Mouse (Mus musculus) stomach, postnatal 0 days (tissue): ENCODE results near the gene Spink4. TPM values are rescaled to one million over a fixed set of nuclear protein-coding genes. Genes with fewer than 3 reads are reported as not detected.

Experiments
- ATAC-seq: fragments of 200-750 bp; cut with Nextera tagmentation; 2 replicates; pipeline ENCODE4 v1.8.0; 2017; ENCODE audit not compliant: low FRiP score, low TSS enrichment
- DNase-seq: peaks from one replicate; pipeline ENCODE4 v3.0.0-alpha.2; 2016; ENCODE audit warnings: low spot score
- H3K27ac ChIP-seq: fragments of 300-500 bp; sonication (generic); replicated peaks from 2 replicates; pipeline ENCODE4 v1.5.1; 2014; ENCODE audit warnings: mild to moderate bottlenecking, control low read depth
- H3K27me3 ChIP-seq: fragments of 300-500 bp; sonication (generic); 2 replicates; pipeline ENCODE4 v1.6.1; 2014; ENCODE audit warnings: low read length; ENCODE audit not compliant: control insufficient read depth, insufficient read depth
- H3K36me3 ChIP-seq: fragments of 300-500 bp; sonication (generic); 2 replicates; pipeline ENCODE4 v1.6.1; 2014; ENCODE audit warnings: low read length, mixed read lengths; ENCODE audit not compliant: control insufficient read depth, insufficient read depth
- H3K4me1 ChIP-seq: fragments of 300-500 bp; sonication (generic); replicated peaks from 2 replicates; pipeline ENCODE4 v1.6.1; 2014; ENCODE audit warnings: antibody characterized with exemption; ENCODE audit not compliant: control insufficient read depth, insufficient read depth
- H3K4me2 ChIP-seq: fragments of 300-500 bp; sonication (generic); replicated peaks from 2 replicates; pipeline ENCODE4 v1.6.1; 2014; ENCODE audit warnings: low read depth, mild to moderate bottlenecking, control low read depth, moderate library complexity
- H3K4me3 ChIP-seq: fragments of 300-500 bp; sonication (generic); 2 replicates; pipeline ENCODE4 v1.5.1; 2014; ENCODE audit warnings: low read depth, low read length, control low read depth
- H3K9ac ChIP-seq: fragments of 300-500 bp; sonication (generic); 2 replicates; pipeline ENCODE4 v1.6.1; 2014; ENCODE audit warnings: mild to moderate bottlenecking, low read length, control low read depth, mixed read lengths
- H3K9me3 ChIP-seq: fragments of 300-500 bp; sonication (generic); 2 replicates; pipeline ENCODE4 v1.6.1; 2016; ENCODE audit warnings: low read length; ENCODE audit not compliant: control insufficient read depth
- CTCF ChIP-seq: IDR thresholded peaks from 2 replicates; pipeline ENCODE4 v1.5.1; 2016; ENCODE audit warnings: antibody characterized with exemption, low read depth, mild to moderate bottlenecking, moderate library complexity
- EP300 ChIP-seq: optimal IDR thresholded peaks from 2 replicates; pipeline ENCODE3; 2016; ENCODE audit warnings: antibody characterized with exemption
- WGBS: fragments of 180-500 bp; shearing (Covaris S2); extraction: QIAGEN DNeasy Blood & Tissue Kit; methylation state at CpG from one replicate; pipeline ENCODE4 v1.1.7; 2014; 5-methylcytosine and 5-hydroxymethylcytosine counted together
- polyA plus RNA-seq: library from polyadenylated mRNA; unstranded; fragments of >200 nt; fragmentation: Nextera tagmentation; extraction: Ambion mirVana; gene quantifications from 2 replicates; pipeline ENCODE4 v1.2.1, GENCODE M21; 2015

The Spink4 gene
- polyA plus RNA-seq, 1 experiment from 2014 or later: 86.9 TPM

DNA sequence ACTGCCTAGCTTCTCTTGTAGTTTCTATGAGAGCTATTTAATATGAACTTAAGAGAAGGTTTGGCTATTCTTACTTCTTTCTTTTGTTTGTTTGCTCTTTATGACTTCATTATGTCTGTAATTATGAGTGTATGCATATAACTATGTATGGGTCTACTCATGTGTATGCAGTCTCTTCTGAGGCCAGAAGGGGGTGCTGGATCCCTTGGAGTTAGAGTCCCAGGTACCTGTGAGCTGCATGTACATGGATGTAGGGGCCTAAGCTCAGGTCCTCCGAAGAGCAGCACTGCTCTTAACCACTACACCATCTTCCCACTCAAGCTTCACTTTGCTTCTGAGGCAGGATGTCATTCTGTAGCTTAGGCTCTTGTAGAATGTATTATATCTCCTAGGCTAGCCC is 33.7 kb downstream of the Spink4 start:
- Histone ChIP-seq H3K4me1 (no peaks in the 10 kb centered on the region), H3K4me2 (no peak overlapping the region), H3K27me3 (no peaks in the 10 kb centered on the region), H3K36me3 (peaks cover 29% of the 10 kb centered on the region), H3K4me3 (no peak overlapping the region), H3K27ac (no peak overlapping the region), H3K9me3 (no peaks in the 10 kb centered on the region), H3K9ac (no peak overlapping the region)
- DNase-seq (no peak), ATAC-seq (no peak)
- WGBS: 88% methylated on average over 1 of the region's 1 CpGs
- TF ChIP-seq EP300: no peak
- TF ChIP-seq CTCF: peak; percentile 60

DNA sequence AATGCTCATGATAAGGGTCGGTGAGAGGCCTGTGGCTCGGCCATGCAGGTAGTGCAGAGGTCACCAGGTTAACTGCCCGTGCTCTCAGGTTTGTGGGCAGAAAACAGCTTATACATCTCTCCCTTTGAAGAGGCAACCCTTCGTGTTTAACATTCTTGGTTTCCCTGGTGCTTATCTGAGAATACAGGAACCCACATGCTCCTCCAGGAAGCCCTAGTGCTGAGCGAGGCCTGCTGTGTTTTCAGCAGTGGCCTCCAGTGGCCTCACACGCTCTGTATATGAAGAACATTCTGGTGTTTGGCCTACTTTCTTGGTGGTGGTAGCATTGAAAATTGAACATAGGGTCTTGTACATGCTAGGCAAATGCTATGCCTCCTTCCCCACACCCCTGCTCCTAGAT is 36.1 kb downstream of the Spink4 start:
- no peak overlapping the region for H3K9ac ChIP-seq
- TF ChIP-seq CTCF (no peak), EP300 (no peak)
- H3K27ac ChIP-seq: no peak overlapping the region
- H3K36me3 ChIP-seq: peaks cover 41% of the 10 kb centered on the region
- H3K9me3 ChIP-seq: no peaks in the 10 kb centered on the region
- no peaks in the 10 kb centered on the region for H3K4me1 ChIP-seq
- ATAC-seq (no peak), DNase-seq (no peak)
- no peak overlapping the region for H3K4me3 ChIP-seq
- 74% methylated on average over 6 of the region's 6 CpGs for WGBS
- no peak overlapping the region for H3K4me2 ChIP-seq
- no peaks in the 10 kb centered on the region for H3K27me3 ChIP-seq

DNA sequence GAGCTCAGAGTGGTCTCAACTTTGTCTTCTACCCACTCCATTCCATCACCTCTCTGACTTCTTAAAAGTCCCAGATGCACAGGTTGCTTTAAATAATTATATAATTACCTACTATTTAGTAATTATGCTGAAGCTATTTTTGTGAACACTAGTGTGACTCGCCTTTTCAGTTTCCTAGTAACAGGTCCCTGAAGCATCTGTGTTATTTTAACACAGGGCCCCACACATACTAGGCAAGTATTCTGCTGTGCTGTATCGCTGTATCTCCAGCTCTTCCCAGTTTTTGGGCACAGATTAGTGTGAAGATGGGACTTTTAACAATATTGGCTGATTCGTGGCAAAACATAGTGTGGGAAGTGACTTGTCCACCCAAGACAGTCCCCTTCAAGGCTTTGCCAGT is 43.7 kb downstream of the Spink4 start:
- Histone ChIP-seq H3K9me3 (no peaks in the 10 kb centered on the region), H3K36me3 (peaks cover 30% of the 10 kb centered on the region), H3K9ac (no peak overlapping the region), H3K27me3 (no peaks in the 10 kb centered on the region), H3K4me3 (no peak overlapping the region), H3K27ac (no peak overlapping the region), H3K4me1 (no peaks in the 10 kb centered on the region), H3K4me2 (no peak overlapping the region)
- ATAC-seq (no peak), DNase-seq (no peak)
- TF ChIP-seq CTCF (no peak), EP300 (no peak)
- 86% methylated on average over 3 of the region's 3 CpGs for WGBS

DNA sequence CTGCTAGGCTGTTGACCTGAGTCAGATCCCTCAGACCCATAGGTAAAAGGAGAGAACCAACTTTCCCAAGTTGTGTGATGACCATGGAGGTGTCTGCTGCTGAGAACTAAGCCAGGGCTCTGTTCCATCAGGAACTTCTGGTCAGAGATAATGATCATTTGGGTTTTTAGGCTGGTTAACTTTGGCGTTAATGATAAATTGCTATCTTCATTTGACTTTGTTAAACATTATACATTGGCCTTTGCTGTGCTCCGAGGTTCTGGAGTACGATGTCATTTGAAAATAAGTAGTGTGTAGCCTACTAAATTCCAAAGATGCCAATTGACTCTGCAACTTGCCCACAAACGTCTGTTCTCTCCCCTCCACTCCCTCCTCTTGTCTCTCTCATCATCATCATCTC is 49.3 kb downstream of the Spink4 start:
- H3K27ac ChIP-seq: no peak overlapping the region

DNA sequence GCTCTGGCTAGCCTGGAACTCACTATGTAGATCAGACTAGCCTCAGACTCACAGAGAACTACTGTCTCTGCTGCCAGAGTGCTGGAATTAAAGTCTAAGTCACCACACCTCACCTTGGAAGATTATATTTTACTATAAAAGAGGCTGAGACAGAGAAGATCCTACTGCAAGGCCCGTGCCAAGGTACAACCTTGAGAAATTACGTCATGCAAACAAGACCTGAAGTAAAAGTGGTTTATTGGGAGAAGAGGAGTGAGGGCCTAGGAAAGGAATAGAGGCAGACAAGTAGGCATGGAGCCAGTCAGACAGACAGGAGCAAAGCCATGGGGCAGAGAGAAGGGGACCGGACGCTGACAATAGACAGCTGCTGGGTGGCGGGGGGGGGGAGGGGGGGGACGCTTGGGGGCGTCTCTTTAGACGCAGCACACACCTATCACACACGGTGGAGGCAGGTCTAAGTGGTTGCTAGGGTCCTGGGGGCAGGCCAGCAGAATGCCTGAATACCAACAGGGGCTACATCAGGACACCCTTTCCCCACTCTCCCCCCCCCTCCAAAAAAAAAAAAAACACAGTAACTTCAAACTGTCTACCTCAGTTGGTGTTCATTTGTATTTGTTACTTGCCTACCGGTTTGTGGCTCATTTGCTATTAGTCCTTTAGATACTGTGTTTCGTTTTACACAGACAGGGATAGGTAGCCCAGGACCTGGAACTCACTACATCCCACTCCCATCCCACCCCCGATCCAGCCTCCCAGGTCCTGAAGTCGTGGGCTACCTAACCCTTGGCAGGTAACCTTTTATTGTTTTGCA is 50.1 kb downstream of the Spink4 start:
- ATAC-seq: peak; percentile 33
- peak overlapping the region; percentile 69 for H3K4me2 ChIP-seq
- H3K9me3 ChIP-seq: no peaks in the 10 kb centered on the region
- H3K36me3 ChIP-seq: peaks cover 4% of the 10 kb centered on the region
- TF ChIP-seq EP300: no peak
- H3K9ac ChIP-seq: peak overlapping the region; percentile 88
- WGBS: 8% methylated on average over 9 of the region's 13 CpGs
- H3K27ac ChIP-seq: peak overlapping the region; percentile 96
- H3K4me1 ChIP-seq: no peaks in the 10 kb centered on the region; the same call in 1 of the 2 replicates
- no peaks in the 10 kb centered on the region for H3K27me3 ChIP-seq
- peak; percentile 50 for DNase-seq
- peak overlapping the region; percentile 91 for H3K4me3 ChIP-seq

More for the DNA sequence above, 49.3 kb downstream of the Spink4 start:
- ATAC-seq (no peak), DNase-seq (no peak)
- Histone ChIP-seq H3K27me3 (no peaks in the 10 kb centered on the region), H3K4me2 (no peak overlapping the region), H3K4me1 (no peaks in the 10 kb centered on the region; the same call in 1 of the 2 replicates), H3K36me3 (peaks cover 4% of the 10 kb centered on the region), H3K4me3 (no peak overlapping the region), H3K9ac (no peak overlapping the region), H3K9me3 (no peaks in the 10 kb centered on the region)
- WGBS: 59% methylated on average over 4 of the region's 4 CpGs
- no peak for TF ChIP-seq CTCF
- no peak for TF ChIP-seq EP300

DNA sequence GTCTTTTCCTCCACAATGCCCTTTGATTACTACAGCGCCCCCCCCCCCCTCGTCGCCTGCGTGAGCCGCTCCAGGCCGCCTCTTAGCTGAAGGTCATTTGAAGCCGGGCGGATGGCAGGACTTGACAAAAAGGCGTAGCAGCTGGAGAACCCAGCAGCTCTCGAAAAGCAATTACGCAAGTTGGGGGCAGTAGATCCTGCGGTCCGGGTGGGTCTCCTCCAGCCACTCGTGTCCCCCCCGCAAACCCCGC is 50.7 kb downstream of the Spink4 start:
- Histone ChIP-seq H3K4me1 (no peaks in the 10 kb centered on the region; the same call in 1 of the 2 replicates), H3K27me3 (no peaks in the 10 kb centered on the region), H3K9ac (peak overlapping the region; percentile 88), H3K4me3 (peak overlapping the region; percentile 91), H3K4me2 (peak overlapping the region; percentile 69), H3K9me3 (no peaks in the 10 kb centered on the region), H3K36me3 (peaks cover 4% of the 10 kb centered on the region), H3K27ac (peak overlapping the region; percentile 96)
- ATAC-seq (no peak; the same call in 1 of the 2 replicates), DNase-seq (no peak)
- TF ChIP-seq CTCF: peak; percentile 20; the same call in 1 of the 2 replicates
- no peak for TF ChIP-seq EP300
- WGBS: 0% methylated on average over 16 of the region's 16 CpGs
